Mouse (Mus musculus) mesoderm, embryonic 11.5 days (tissue): ENCODE measurements around the gene Kifc5b.
"Not testable (repeated sequence)": the region's sequence is repeated elsewhere in the genome, so short reads cannot be mapped to it uniquely, and the experiment has no call there.

Experiments
- DNase-seq: peaks from one replicate; pipeline ENCODE4 v3.0.0-alpha.2; 2012; ENCODE audit warnings: low read depth, low spot score

Gene Kifc5b

GRCm38 (mm10) chr17:26916711-26917482 is at the start of gene Kifc5b:
Gene Kifc5b (plus strand): TSS chr17:26917091.
- peak; percentile 100 for DNase-seq

DNA sequence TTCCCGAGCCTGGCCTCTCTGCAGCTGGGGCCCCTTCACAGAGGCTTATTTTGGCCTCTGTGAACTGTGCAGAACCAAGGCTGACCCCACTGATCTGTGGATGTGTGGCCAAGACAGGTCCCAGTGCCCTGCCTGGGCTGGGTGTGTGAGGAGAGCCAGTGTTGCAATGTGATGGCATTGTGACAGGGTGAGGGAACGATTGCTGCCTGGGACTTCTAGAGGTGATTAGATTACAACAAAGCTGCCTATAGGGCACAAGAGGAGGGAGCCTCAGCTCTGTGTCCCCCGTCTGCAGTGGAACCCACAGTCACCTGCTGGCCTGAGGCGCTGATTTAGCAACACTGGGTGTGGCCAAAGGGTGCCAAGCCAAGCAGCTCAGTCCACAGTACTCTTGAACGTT is 48.1 kb upstream of the Kifc5b start:
- no peak for DNase-seq

DNA sequence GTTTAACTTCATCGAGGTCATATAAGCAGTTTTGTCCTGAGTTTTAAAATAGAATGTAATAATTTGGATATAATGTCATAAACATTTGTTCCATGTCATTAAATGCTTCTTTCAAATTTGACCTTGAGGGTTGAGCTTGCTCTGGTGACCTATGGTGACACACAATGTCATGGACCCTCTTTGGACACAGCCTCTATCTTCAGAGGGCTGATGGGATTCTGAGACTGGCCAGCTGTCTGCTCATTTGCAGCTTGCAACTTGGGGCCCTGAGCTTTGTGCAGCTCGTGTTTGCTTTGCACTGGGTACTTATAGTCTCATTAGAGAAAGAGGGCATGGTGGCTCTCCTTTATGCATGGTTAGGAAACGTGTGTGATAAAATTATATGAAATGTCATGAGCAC is 44.0 kb upstream of the Kifc5b start:
- no peak for DNase-seq

GRCm38 (mm10) chr17:26873502-26873901 is 43.4 kb upstream of the Kifc5b start:
- DNase-seq: no peak

DNA sequence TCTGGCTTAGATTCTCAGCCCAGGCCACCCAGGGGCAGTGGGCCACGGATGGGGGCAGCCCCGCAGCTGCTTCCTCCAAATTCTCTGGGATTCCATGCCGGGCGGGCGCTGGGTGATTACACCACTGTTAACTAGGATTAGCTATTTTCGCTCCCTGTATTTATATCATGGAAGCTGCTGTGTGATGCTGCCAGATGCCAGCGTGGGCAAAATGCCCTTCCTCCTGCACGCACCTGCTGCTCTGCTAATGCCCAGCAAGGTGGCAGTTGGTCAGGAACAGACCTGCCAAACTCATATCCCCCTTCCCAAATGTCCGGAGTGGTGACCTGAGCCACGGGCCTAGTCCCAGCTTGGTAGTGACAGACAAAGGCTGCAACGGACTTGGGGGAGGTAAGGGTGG is 42.3 kb upstream of the Kifc5b start:
- DNase-seq: no peak

- DNase-seq: no peak
These were observed 39.0 kb upstream of the Kifc5b start for GRCm38 (mm10) chr17:26877927-26878326.

GRCm38 (mm10) chr17:26879235-26879634 is 37.7 kb upstream of the Kifc5b start:
- no peak for DNase-seq

- DNase-seq: no peak
These were observed 34.2 kb upstream of the Kifc5b start for GRCm38 (mm10) chr17:26882706-26883105.

DNA sequence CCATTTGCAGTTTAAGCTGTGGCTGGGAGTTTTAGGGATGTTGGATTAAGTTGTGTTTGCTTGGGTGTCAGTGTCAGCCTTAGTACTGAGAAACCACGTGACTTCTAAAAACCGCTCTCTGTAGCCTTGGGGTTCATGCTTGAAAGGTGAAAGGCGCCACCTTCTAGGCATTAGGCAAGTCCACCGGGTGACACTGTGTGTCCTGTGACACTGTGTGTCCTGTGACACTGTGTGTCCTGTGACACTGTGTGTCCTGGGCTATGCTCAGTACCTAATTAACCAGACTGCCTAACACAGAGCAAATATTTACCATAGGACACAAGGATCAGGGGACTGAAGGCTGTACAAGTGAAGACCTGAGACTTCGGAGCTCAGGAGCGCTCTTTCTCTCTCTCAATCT is 33.3 kb upstream of the Kifc5b start:
- no peak for DNase-seq

GRCm38 (mm10) chr17:26884995-26885926 is 31.6 kb upstream of the Kifc5b start:
- peak; percentile 72 for DNase-seq

- peak; percentile 90 for DNase-seq
These were observed 30.7 kb upstream of the Kifc5b start for GRCm38 (mm10) chr17:26886047-26886749.

GRCm38 (mm10) chr17:26887926-26888325 is 29.0 kb upstream of the Kifc5b start:
- no peak for DNase-seq

GRCm38 (mm10) chr17:26892635-26893375 is 24.1 kb upstream of the Kifc5b start:
- no peak for DNase-seq

- no peak for DNase-seq
These were observed 23.4 kb upstream of the Kifc5b start for GRCm38 (mm10) chr17:26893492-26893891.

DNA sequence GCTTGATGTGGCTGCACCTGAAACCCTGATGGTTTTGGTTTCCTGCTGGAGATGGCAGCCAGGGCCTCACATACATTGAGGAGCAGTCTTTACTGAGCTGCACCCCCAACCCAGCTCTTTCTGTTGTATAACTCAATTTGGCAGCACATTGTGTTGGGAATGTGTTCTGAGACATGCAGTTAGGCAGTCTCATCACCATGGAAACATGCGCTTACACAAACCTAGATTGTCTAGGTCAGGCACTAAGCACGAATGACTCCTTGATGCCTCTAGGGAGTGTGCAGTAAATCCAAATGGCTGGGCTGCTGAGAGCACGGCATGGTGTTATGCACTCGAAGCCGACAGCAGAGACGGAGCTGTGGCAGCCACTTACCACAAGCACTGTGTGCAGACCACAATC is 22.5 kb upstream of the Kifc5b start:
- DNase-seq: no peak

GRCm38 (mm10) chr17:26895578-26895977 is 21.3 kb upstream of the Kifc5b start:
- DNase-seq: peak; percentile 88

GRCm38 (mm10) chr17:26900916-26901315 is 16.0 kb upstream of the Kifc5b start:
- no peak for DNase-seq

GRCm38 (mm10) chr17:26904320-26904719 is 12.6 kb upstream of the Kifc5b start:
- no peak for DNase-seq

DNA sequence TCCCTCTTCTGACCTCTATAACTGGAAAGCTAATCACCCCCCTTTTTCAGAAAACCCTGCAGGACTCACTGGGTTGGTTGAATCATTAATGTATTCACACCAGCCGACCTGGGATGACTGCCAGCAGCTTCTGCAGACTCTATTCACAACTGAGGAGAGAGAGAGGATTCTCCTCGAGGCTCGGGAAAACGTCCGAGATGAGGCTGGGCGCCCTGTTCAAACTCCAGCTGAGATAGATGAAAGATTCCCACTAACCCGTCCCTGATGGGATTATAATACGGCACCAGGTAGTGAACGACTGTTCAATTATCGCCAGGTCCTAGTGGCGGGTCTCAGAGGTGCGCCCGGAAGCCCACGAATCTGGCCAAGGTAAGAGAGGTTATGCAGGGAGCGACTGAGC is 9.4 kb upstream of the Kifc5b start:
- DNase-seq: not testable (repeated sequence)

GRCm38 (mm10) chr17:26915248-26915647 is 1.6 kb upstream of the Kifc5b start:
- no peak for DNase-seq

DNA sequence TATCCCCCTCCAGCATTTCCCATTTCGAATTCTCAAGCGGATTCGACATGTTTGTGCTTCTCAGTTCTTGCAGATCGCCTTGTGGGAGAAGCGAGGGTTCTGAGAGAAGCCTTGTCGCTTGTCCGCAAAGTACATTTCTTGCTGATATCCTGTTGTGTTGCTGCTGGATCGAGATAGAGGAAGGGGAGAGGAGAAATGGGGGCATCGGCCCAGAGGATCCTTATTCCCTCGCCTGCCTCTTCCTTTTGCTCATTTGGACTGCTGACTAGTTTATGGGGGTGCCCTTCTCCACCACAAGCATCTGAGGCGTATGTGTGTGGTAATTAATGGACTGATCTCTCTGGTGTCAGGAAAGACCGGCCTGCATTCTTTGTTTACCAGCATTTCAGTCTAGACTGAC is 669 bp downstream of the Kifc5b start:
- not testable (repeated sequence) for DNase-seq
